Mouse (Mus musculus): ENCODE measurements around the gene Pth1r. TPM values are rescaled to one million over a fixed set of nuclear protein-coding genes. Genes with fewer than 3 reads are reported as not detected.
A peak's percentile ranks its signal among the peaks of the same experiment; 100 is the strongest.

Pth1r gene
- polyA plus RNA-seq, 1 experiment from 2014 or later, result 35.7 TPM

DNA sequence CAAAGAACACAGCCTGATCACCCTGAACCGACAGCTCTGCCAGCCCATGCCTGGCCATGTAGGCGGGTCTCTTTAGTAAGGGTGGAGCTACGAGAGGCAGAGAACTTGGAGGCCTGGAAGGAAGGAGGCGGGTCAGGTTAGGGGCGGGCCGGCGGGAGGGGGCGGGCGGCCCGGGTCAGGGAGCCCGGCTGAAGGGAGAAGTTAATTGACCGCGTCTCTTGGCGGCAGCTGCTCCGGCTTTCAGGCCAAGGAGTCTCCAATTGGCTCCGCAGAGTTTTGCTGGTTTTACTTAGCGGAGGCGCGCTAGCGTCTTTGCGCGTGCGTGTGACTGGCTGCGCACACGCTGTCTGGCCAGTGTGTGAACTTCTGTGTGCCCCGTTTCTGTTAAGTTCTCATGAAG lies 14.3 kb downstream of the Pth1r start:
- no peaks in the 10 kb centered on the region for H3K36me3 ChIP-seq

DNA sequence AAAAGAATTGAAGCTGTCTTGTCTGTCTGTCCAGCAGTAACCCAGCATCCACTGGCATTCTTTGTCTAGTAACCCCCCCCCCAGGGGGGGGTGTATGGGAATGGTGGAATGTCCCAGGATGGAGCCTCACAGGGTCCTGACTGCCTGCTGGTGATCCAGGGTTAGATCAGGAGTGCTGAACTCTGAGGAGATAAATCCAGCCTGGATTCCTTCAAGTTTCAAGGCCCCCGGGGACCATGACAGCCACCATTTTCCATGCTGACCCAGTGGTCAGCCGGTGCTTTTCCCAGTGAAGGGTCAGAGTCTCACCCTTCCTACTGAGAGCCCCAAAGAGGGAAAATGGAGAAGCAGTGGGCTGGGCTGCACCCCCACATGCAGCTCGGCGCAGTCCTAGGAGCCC lies 15.1 kb downstream of the Pth1r start:
- Histone ChIP-seq H3K9ac (replicated peaks) (no peak overlapping the region), H3K9me3 (no peaks in the 10 kb centered on the region), H3K4me1 (peaks cover 25% of the 10 kb centered on the region), H3K4me3 (no peak overlapping the region), H3K36me3 (no peaks in the 10 kb centered on the region), H3K27me3 (peaks cover 83% of the 10 kb centered on the region), H3K4me2 (replicated peaks) (peak overlapping the region; percentile 69; the same call in 1 of the 2 replicates), H3K27ac (replicated peaks) (no peak overlapping the region)
- 52% methylated on average over 4 of the region's 4 CpGs for WGBS
- no peak for ATAC-seq (ENCODE audit: low FRiP score, low read depth)

More for the DNA sequence above, 14.3 kb downstream of the Pth1r start:
- Histone ChIP-seq H3K4me3 (peak overlapping the region; percentile 34), H3K4me1 (peaks cover 17% of the 10 kb centered on the region), H3K9me3 (no peaks in the 10 kb centered on the region), H3K27ac (replicated peaks) (no peak overlapping the region), H3K4me2 (replicated peaks) (peak overlapping the region; percentile 69), H3K9ac (replicated peaks) (peak overlapping the region; percentile 43), H3K27me3 (peaks cover 76% of the 10 kb centered on the region)
- ATAC-seq (ENCODE audit: low FRiP score, low read depth), result peak; percentile 89
- 0% methylated on average over 26 of the region's 26 CpGs for WGBS

DNA sequence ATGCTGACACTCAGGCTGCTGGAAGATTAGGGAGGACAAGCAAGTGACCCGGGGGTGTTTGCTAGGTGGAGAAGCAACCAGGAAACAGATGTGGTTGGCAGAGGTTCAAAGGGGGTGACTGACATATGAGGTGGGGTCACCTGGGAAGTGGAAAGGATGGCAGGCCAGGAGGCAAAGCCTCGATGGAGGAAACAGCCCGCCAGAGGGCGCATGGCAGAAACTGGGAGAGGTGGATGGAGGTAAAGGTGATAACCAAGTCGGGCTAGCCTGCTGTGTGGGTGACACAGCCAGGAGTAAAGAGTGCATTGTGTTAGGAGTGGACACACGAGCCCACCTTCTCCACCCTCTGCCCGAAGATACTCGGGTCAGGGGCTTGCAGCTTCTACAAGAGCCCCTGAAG lies 17.1 kb downstream of the Pth1r start:
- no peak for ATAC-seq (ENCODE audit: low FRiP score, low read depth)
- 29% methylated on average over 8 of the region's 8 CpGs for WGBS
- no peak overlapping the region for H3K27ac ChIP-seq (replicated peaks)
- H3K4me2 ChIP-seq (replicated peaks), result no peak overlapping the region
- H3K4me1 ChIP-seq, result peaks cover 38% of the 10 kb centered on the region
- no peak overlapping the region for H3K4me3 ChIP-seq
- H3K9ac ChIP-seq (replicated peaks), result no peak overlapping the region
- H3K9me3 ChIP-seq, result no peaks in the 10 kb centered on the region
- H3K27me3 ChIP-seq, result peaks cover 84% of the 10 kb centered on the region
- no peaks in the 10 kb centered on the region for H3K36me3 ChIP-seq

DNA sequence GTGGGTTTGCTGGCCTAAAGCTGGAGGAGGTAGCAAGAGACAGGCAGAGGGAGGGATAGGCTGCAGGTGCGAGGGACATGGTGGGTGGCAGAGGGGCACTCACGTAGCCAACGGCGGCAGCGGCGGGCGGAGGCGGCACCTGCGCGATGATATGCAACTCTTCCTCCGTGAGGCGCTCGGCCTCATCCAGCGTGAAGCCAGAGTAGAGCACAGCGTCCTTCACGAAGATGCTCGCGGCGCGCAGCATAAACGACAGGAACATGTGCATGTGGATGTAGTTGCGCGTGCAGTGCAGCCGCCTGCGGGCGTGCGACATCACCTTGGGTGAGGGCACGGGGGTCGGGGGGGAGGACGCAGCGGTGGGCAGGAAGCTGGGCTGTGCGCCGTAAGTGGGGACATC lies 20.1 kb downstream of the Pth1r start:
- Histone ChIP-seq H3K27ac (replicated peaks) (no peak overlapping the region), H3K36me3 (peaks cover 16% of the 10 kb centered on the region; the same call in 1 of the 2 replicates), H3K4me3 (peak overlapping the region; percentile 26), H3K9ac (replicated peaks) (peak overlapping the region; percentile 34; the same call in 1 of the 2 replicates), H3K27me3 (peaks cover 62% of the 10 kb centered on the region), H3K4me2 (replicated peaks) (peak overlapping the region; percentile 45), H3K4me1 (peaks cover 22% of the 10 kb centered on the region), H3K9me3 (no peaks in the 10 kb centered on the region)
- WGBS, result 14% methylated on average over 32 of the region's 33 CpGs
- ATAC-seq (ENCODE audit: low FRiP score, low read depth), result no peak

DNA sequence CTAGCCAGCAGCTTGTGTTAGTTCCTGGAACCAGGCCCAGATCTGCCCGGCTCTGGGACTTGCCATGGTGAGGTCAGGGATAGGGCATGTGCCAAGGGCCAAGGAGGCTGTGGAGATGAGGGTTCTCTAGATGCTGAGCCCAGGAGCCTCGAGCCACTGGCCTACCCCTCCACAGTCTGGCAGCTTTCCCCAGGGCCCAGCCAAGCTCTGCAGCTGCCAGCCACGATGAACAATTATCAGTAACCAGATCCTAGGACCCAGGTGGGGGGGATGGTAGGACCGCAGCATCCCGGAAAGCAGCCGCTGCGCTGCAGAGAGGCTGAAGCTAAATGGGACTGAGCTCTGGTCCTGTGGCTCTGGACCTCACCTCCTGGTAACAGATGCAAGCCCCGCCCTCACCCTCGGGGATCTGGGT lies 21.2 kb downstream of the Pth1r start:
- no peak for ATAC-seq (ENCODE audit: low FRiP score, low read depth)
- H3K36me3 ChIP-seq, result peaks cover 20% of the 10 kb centered on the region; the same call in 1 of the 2 replicates
- peaks cover 51% of the 10 kb centered on the region for H3K27me3 ChIP-seq
- H3K9me3 ChIP-seq, result no peaks in the 10 kb centered on the region
- 20% methylated on average over 9 of the region's 9 CpGs for WGBS
- H3K9ac ChIP-seq (replicated peaks), result no peak overlapping the region
- H3K4me1 ChIP-seq, result peaks cover 21% of the 10 kb centered on the region
- no peak overlapping the region for H3K4me2 ChIP-seq (replicated peaks)
- no peak overlapping the region for H3K4me3 ChIP-seq
- no peak overlapping the region for H3K27ac ChIP-seq (replicated peaks)

DNA sequence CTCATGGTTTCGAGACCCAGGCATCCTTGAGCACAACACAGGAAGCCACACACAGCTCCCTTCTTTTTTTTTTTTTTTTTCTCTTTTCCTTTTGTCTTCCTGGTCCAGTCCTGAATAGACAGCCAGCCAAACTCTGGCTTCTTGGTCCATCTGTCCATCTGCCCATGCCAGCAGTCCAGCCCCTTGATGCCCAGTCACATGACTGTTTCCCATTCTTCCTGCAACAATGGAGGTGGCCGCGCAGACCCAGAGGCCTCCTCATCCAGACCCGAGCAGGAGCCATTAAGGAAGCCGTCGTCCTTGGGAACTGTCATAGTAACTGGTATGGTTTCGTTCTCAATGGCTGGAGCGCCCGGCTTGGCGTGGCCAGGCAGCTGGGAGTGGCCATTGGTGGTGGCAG lies 24.9 kb downstream of the Pth1r start:
- Histone ChIP-seq H3K4me2 (replicated peaks) (no peak overlapping the region), H3K36me3 (peaks cover 20% of the 10 kb centered on the region; the same call in 1 of the 2 replicates), H3K9ac (replicated peaks) (no peak overlapping the region), H3K9me3 (no peaks in the 10 kb centered on the region), H3K4me1 (peaks cover 15% of the 10 kb centered on the region), H3K27me3 (peaks cover 16% of the 10 kb centered on the region), H3K4me3 (no peak overlapping the region), H3K27ac (replicated peaks) (no peak overlapping the region)
- WGBS, result 91% methylated on average over 10 of the region's 10 CpGs
- ATAC-seq (ENCODE audit: low FRiP score, low read depth), result no peak

DNA sequence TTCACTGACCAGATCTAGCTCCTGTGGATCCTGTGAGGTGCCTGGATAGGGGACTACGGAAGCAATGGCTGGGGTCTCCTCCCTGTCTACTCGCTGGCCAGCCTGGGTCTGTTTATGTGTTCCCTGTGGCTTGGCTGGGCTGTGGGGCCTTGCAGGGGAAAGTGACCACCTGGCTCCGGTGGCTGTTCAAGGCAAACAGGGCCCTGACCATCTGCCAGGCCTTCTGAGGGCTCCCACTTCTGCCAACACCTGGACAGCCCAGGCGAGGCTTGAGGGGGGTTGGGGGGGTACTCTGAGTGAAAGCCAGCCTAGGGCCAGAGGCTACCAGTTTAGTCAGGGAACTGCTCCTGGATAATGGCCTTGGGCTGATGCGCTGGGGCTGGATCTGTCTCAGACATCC lies 27.0 kb downstream of the Pth1r start:
- ATAC-seq (ENCODE audit: low FRiP score, low read depth), result no peak
- Histone ChIP-seq H3K27ac (replicated peaks) (no peak overlapping the region), H3K36me3 (peaks cover 22% of the 10 kb centered on the region), H3K9ac (replicated peaks) (no peak overlapping the region), H3K4me2 (replicated peaks) (no peak overlapping the region), H3K4me1 (no peaks in the 10 kb centered on the region), H3K4me3 (no peak overlapping the region), H3K9me3 (no peaks in the 10 kb centered on the region), H3K27me3 (no peaks in the 10 kb centered on the region)
- WGBS, result 80% methylated on average over 5 of the region's 5 CpGs

DNA sequence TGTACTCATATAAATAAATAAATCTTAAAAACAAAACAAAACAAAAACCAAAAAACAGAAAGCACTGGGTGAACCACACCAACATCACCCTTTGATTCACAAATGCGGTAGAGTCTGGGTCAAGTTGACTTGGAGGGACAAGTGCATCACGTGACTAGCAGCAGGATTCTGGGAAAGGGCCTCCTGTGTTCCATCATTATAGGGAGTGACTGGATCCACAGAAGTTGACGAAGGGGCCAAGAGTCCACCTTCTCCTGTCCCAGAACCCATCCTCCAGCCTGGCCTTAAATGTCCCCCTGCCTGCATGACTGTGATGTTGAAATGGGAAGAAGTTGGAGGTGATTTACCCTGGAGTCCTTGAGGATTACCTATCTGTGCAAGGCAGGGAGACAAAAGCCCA lies 28.1 kb downstream of the Pth1r start:
- Histone ChIP-seq H3K4me3 (no peak overlapping the region), H3K4me1 (no peaks in the 10 kb centered on the region), H3K9ac (replicated peaks) (no peak overlapping the region), H3K27ac (replicated peaks) (no peak overlapping the region), H3K9me3 (no peaks in the 10 kb centered on the region), H3K27me3 (no peaks in the 10 kb centered on the region), H3K4me2 (replicated peaks) (no peak overlapping the region), H3K36me3 (peaks cover 16% of the 10 kb centered on the region)
- no peak for ATAC-seq (ENCODE audit: low FRiP score, low read depth)
- 87% methylated on average over 3 of the region's 3 CpGs for WGBS

DNA sequence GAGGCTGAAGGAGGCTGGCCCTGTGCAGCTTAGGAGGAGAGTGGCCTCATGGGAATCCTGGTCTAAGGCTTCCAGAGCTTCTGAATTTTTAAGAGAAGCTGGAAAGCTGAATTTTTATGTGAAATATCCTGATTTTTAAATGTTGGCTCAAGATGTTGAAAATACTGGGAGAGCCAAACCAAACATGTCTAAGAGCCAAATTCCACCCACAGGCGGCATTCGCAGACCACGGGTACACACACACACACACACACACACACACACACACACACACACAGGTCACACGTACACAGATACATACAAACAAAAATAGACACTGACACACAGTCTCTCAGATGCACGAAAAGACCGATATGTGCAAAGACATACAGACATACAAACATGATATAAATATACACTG lies 28.9 kb downstream of the Pth1r start:
- 90% methylated on average over 6 of the region's 6 CpGs for WGBS

DNA sequence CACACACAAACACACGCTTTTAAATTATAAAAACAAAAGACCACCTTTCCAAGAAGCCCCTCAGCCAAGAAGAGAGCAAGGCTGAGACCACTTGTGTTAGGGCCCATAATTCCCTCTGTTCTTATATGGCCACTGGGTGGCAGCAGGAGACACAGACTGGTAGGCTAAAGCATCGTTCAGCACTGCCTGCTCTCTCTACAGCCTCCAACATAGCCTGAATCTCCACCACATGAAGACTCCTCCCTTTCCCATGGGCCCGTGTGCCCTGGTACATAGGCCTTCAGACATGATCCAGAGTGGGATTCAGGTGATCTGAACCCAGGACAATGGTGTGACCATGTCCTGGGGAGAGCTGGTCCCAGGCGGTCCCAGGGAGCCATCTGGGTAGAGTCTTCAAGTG lies 30.2 kb downstream of the Pth1r start:
- no peaks in the 10 kb centered on the region for H3K9me3 ChIP-seq
- no peak overlapping the region for H3K4me3 ChIP-seq
- WGBS, result 32% methylated on average over 4 of the region's 4 CpGs
- no peak overlapping the region for H3K9ac ChIP-seq (replicated peaks)
- no peak overlapping the region for H3K27ac ChIP-seq (replicated peaks)
- no peaks in the 10 kb centered on the region for H3K27me3 ChIP-seq
- H3K4me2 ChIP-seq (replicated peaks), result no peak overlapping the region
- ATAC-seq (ENCODE audit: low FRiP score, low read depth), result peak; percentile 80
- H3K4me1 ChIP-seq, result no peaks in the 10 kb centered on the region
- H3K36me3 ChIP-seq, result peaks cover 19% of the 10 kb centered on the region

More for the DNA sequence above, 28.9 kb downstream of the Pth1r start:
- Histone ChIP-seq H3K27me3 (no peaks in the 10 kb centered on the region), H3K9ac (replicated peaks) (no peak overlapping the region), H3K9me3 (no peaks in the 10 kb centered on the region), H3K4me3 (no peak overlapping the region), H3K4me1 (no peaks in the 10 kb centered on the region), H3K4me2 (replicated peaks) (no peak overlapping the region), H3K27ac (replicated peaks) (0 out of 2 replicates have a peak overlapping the region, but pooled peaks have one; percentile 5), H3K36me3 (peaks cover 10% of the 10 kb centered on the region; the same call in 1 of the 2 replicates)
- no peak for ATAC-seq (ENCODE audit: low FRiP score, low read depth)

DNA sequence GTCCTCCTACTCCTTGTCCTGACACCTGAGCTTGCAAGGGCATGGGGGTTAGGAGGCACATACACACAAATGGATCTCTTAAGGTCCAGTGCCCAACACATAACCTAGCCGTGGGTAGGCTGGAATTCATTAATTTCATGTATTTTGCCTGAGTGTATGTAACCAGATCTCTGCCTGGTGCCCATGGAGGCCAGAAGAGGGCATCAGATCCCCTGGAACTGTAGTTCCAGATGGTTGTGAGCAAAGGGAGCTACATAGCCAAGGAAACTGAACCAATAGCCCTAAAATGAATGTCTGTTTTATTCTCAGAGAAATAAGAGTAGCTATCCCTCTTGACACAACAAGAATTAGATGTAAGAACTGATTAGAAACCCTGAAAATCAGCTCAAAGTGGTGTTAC lies 31.5 kb downstream of the Pth1r start:
- ATAC-seq (ENCODE audit: low FRiP score, low read depth), result no peak
- Histone ChIP-seq H3K27me3 (no peaks in the 10 kb centered on the region), H3K4me3 (no peak overlapping the region), H3K4me1 (no peaks in the 10 kb centered on the region), H3K36me3 (peaks cover 26% of the 10 kb centered on the region), H3K27ac (replicated peaks) (no peak overlapping the region), H3K4me2 (replicated peaks) (no peak overlapping the region), H3K9me3 (no peaks in the 10 kb centered on the region), H3K9ac (replicated peaks) (no peak overlapping the region)
- 68% methylated on average over 1 of the region's 1 CpGs for WGBS

DNA sequence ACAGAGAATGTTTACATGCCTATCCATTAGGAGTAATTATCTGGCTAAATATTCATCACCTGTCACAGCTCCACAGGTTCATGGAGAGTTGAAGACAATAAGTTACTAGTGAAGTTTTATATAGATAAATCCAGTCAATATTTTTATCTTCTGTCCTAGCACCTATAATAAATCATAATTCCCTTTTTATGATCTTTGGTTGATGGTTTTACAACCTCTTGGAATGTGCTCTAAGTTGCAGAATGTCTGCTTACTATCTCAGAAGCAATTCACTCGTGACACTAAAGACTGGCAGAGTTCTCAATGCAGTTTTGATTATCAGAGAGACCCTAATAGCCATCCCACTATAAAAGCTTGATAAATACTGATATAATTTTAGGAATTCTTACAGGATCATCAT lies 33.6 kb downstream of the Pth1r start:
- H3K4me2 ChIP-seq (replicated peaks), result no peak overlapping the region
- 76% methylated on average over 1 of the region's 1 CpGs for WGBS
- no peaks in the 10 kb centered on the region for H3K9me3 ChIP-seq
- no peaks in the 10 kb centered on the region for H3K4me1 ChIP-seq
- H3K9ac ChIP-seq (replicated peaks), result no peak overlapping the region
- peaks cover 26% of the 10 kb centered on the region for H3K36me3 ChIP-seq
- H3K27me3 ChIP-seq, result no peaks in the 10 kb centered on the region
- no peak for ATAC-seq (ENCODE audit: low FRiP score, low read depth)
- H3K4me3 ChIP-seq, result no peak overlapping the region
- H3K27ac ChIP-seq (replicated peaks), result no peak overlapping the region

DNA sequence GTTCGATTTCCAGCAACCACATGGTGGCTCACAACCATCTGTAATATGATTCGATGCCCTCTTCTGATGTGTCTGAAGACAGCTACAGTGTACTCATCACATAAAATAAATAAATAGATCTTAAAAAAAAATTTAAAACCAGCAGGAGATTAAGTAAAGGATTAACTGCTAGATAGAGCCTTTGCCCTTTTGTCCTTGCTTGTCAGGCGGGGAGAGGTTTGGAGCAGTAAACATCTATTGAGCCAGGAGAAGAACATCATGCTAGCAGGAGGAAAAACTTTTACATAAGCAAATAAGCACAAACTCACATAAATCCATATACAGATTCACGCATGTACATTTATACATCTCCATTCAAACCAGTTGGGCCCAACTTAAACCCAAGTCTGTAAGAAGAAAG lies 34.4 kb downstream of the Pth1r start:
- Histone ChIP-seq H3K4me1 (no peaks in the 10 kb centered on the region), H3K9me3 (no peaks in the 10 kb centered on the region), H3K4me2 (replicated peaks) (no peak overlapping the region), H3K27me3 (no peaks in the 10 kb centered on the region), H3K9ac (replicated peaks) (no peak overlapping the region), H3K27ac (replicated peaks) (no peak overlapping the region), H3K36me3 (peaks cover 29% of the 10 kb centered on the region), H3K4me3 (no peak overlapping the region)
- ATAC-seq (ENCODE audit: low FRiP score, low read depth), result no peak
- 90% methylated on average over 4 of the region's 4 CpGs for WGBS
